Mouse (Mus musculus) C2C12 (cell line): ENCODE data around the gene Tas2r113.

ENCODE experiments used
- CEBPB ChIP-seq: IDR thresholded peaks from one replicate; pipeline ENCODE4 v1.6.1; 2011; ENCODE audit warnings: low read depth, mild to moderate bottlenecking, control low read depth, moderate library complexity
- CTCF ChIP-seq: IDR thresholded peaks from one replicate; pipeline ENCODE4 v1.5.1; 2011; ENCODE audit not compliant: control insufficient read depth, insufficient read depth, insufficient read length
- FOSL1 ChIP-seq: IDR thresholded peaks from one replicate; pipeline ENCODE4 v1.8.0; 2011; ENCODE audit warnings: mild to moderate bottlenecking, low read length; ENCODE audit not compliant: poor library complexity, insufficient read depth, severe bottlenecking
- MAX ChIP-seq: IDR thresholded peaks from one replicate; pipeline ENCODE4 v1.6.1; 2011; ENCODE audit warnings: mild to moderate bottlenecking, control low read depth
- MYOD1 ChIP-seq: IDR thresholded peaks from one replicate; pipeline ENCODE4 v1.6.1; 2011; ENCODE audit warnings: low read depth; ENCODE audit not compliant: control insufficient read depth, insufficient read length
- MYOG ChIP-seq: IDR thresholded peaks from one replicate; pipeline ENCODE4 v1.6.1; 2011; ENCODE audit not compliant: control insufficient read depth, insufficient read length; ENCODE audit errors: extremely low read depth
- USF1 ChIP-seq: IDR thresholded peaks from one replicate; pipeline ENCODE4 v1.6.1; 2011; ENCODE audit warnings: low read depth, mild to moderate bottlenecking, control low read depth, moderate library complexity

- TF ChIP-seq CTCF (no peak), USF1 (no peak), MYOG (no peak), MYOD1 (no peak), MAX (no peak), CEBPB (no peak), FOSL1 (no peak)
Measured at GRCm38 (mm10) chr6:132846842-132847241, 46.0 kb upstream of the Tas2r113 start, which contains the start of gene Tas2r123.
